Mouse (Mus musculus) kidney, postnatal 10 days (tissue): Measurements from ENCODE around the gene Olfr1150-ps1.

Experiments used
- DNase-seq: peaks from one replicate; pipeline ENCODE4 v3.0.0; 2021; ENCODE audit warnings: mixed read lengths

Gene Olfr1150-ps1

DNA sequence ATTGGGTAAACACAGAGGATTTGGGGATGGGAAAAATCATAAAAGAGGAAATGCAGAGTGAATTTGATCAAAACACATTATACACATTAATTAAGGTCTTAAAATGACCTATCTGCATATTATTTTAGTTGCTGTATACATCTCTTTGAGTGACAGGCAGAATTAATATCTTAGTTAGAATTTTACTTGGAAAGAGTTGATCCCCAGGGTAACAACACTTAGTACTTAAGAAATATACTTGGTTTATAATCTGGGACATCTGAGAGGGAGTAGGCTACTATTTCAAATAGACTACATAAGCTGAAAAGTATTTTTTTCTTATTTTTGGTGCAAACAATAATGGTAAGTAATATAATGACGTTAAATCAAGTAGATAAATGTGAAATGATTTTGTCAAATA, at the start of gene Olfr1150-ps1:
Gene Olfr1150-ps1, plus strand, starts transcription at position 301 of the 400 bp plus-strand sequence.
- no peak for DNase-seq

DNA sequence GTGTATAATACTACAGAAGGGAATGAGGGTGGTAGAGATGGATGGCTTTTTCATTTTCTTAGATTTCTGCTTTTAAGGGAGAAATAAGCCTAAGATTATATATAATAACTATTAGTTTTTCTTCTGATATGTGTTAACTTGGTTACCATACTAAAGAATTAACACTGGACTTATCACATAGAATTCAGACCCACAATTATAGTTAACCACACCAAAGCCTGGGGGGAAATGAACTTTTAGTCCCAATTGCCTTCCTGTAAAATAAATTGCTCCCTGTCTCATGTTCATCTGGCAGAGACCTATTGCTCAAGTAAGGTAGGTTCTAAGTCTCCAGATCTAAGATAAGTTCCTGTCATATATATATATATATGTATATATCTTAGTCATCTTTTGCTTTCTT, 43.5 kb upstream of the Olfr1150-ps1 start, which contains the start of gene Olfr1143:
Gene Olfr1143, plus strand, starts transcription at position 301 of the 400 bp plus-strand sequence.
- no peak for DNase-seq

DNA sequence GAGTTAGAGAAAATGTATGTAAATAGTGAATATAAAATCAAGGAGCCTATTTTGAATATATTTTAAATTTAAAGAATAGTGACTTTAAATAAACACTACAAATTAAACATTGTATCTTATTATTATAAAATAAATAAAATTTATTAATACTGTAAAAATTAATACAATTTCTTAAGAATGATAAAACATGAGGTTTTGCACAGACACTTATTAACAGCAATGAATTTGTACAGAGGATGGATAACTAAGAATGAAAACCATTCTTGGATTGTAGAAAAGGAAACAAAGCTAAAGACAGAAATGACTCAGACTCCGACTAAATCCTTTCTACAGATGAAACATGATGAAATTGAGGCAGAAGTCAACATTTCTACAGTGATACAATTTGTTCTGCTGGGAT, 34.3 kb upstream of the Olfr1150-ps1 start, which contains the start of gene Olfr1145:
Gene Olfr1145, plus strand, starts transcription at position 301 of the 400 bp plus-strand sequence.
- no peak for DNase-seq

DNA sequence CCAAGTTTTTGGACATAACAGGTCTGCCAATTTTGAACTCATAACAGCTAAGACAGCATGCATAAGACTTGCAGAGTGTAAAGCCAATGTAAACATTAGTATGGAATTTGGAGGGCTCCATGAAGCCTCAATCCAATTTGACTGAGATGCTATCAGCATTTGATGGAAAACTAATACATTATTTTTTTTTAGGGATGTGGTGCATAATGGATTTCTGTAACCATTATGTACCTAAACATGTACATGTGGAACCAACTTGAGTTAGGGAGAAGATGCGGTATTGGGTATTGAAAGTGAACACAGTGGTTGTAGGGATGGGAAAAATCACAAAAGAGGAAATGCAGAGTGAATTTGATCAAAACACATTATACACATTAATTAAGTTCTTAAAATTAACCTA, 13.6 kb upstream of the Olfr1150-ps1 start, which contains the start of gene Olfr1148:
Gene Olfr1148, plus strand, starts transcription at position 301 of the 400 bp plus-strand sequence.
- no peak for DNase-seq

DNA sequence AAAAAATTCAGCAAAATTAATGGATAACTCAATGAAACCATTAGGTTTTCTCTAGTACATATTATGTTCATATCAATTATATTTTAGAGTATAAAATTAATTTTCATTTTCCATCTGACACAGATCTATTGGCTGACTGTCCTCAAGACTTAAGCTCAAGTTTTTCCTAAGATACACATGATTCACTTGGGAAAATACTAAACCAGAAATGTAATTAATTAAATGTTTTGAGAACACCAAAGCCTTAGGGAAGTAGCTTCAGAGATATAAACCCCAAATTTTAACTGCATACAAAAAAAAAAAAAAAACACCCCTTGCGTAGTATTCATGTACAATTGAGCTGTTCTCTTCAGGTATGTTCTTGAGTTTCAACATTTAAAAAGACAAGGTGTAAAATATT, 11.8 kb downstream of the Olfr1150-ps1 start, which contains the start of gene Olfr1151:
Gene Olfr1151, plus strand, starts transcription at position 301 of the 400 bp plus-strand sequence.
- no peak for DNase-seq

DNA sequence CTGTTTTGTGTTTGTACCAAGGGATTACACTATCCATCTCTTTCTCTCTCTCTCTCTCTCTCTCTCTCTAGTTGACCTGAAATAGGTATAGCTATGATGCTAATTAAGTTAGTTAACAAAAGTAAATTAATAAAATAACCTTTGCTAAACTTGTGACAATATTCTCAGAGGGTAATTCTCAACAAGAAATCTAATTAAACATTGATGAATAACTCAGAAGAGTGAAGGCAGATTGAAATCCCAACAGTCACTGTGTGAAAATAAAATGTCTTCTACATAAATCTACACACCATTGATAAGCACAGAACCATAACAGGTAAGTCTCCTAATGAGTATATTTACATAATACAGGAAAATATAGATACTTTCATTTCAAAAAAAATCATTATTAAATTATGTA, 22.4 kb downstream of the Olfr1150-ps1 start, which contains the start of gene Olfr1152:
Gene Olfr1152, plus strand, starts transcription at position 301 of the 400 bp plus-strand sequence.
- DNase-seq = no peak

DNA sequence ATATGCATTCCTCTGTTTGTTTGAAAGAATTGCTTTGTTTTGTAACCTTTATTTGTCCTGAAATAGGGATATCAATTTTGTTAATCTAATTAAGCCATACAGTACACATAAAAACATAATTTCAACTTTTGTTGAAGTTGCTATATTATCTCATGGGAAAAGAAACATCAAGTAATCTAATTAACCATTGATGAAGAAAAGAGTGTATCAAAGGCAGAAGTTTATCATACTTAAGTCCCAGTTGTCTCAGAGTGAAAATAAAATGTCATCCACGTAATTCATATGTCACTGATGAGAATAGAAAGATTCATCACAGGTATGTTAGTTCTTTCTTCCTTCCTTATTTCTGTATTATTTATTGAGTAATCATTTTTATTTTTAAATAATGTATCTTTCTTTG, 50.9 kb downstream of the Olfr1150-ps1 start, which contains the start of gene Olfr1153:
Gene Olfr1153, plus strand, starts transcription at position 301 of the 400 bp plus-strand sequence.
- DNase-seq = no peak
